Mouse (Mus musculus): Measurements from ENCODE around the gene Tmem91. TPM values are rescaled to one million over a fixed set of nuclear protein-coding genes. Genes with fewer than 3 reads are reported as not detected.

Gene Tmem91
- polyA plus RNA-seq, 1 experiment from 2014 or later: 1.1 TPM

- DNase-seq (ENCODE audit: low spot score) (no peak), ATAC-seq (replicated peaks; ENCODE audit: low FRiP score, low read depth) (no peak)
- peaks cover 32% of the 10 kb centered on the region for H3K36me3 ChIP-seq (ENCODE audit: insufficient read depth, low read length)
- no peak for TF ChIP-seq CTCF (IDR thresholded peaks at IDR 0.05; ENCODE audit: low read depth)
- H3K27ac ChIP-seq: no peak overlapping the region
- H3K4me1 ChIP-seq (replicated peaks; ENCODE audit: insufficient read depth, low read length): peaks cover 19% of the 10 kb centered on the region
- no peaks in the 10 kb centered on the region for H3K9me3 ChIP-seq (replicated peaks; ENCODE audit: low read length)
- WGBS: 17% methylated on average over 12 of the region's 12 CpGs
- 0 out of 2 replicates have a peak overlapping the region, but pooled peaks have one; percentile 35 for H3K9ac ChIP-seq (ENCODE audit: low read depth, low read length)
- H3K4me2 ChIP-seq (ENCODE audit: low read length): 0 out of 2 replicates have a peak overlapping the region, but pooled peaks have one; percentile 3
- H3K27me3 ChIP-seq (ENCODE audit: insufficient read depth, low read length): no peaks in the 10 kb centered on the region
- no peak overlapping the region for H3K4me3 ChIP-seq (replicated peaks; ENCODE audit: low read depth, low read length)
Observed at GRCm38 (mm10) chr7:25709961-25710360, 35.0 kb upstream of the Tmem91 start.

- 0 out of 2 replicates have a peak overlapping the region, but pooled peaks have one; percentile 27 for H3K9ac ChIP-seq (ENCODE audit: low read depth, low read length)
- H3K9me3 ChIP-seq (replicated peaks; ENCODE audit: low read length): no peaks in the 10 kb centered on the region
- H3K4me1 ChIP-seq (replicated peaks; ENCODE audit: insufficient read depth, low read length): peaks cover 22% of the 10 kb centered on the region
- ATAC-seq (replicated peaks; ENCODE audit: low FRiP score, low read depth): peak; percentile 21; the same call in 1 of the 2 replicates
- peak overlapping the region; percentile 74 for H3K27ac ChIP-seq
- no peak for TF ChIP-seq CTCF (IDR thresholded peaks at IDR 0.05; ENCODE audit: low read depth)
- H3K27me3 ChIP-seq (ENCODE audit: insufficient read depth, low read length): no peaks in the 10 kb centered on the region
- H3K36me3 ChIP-seq (ENCODE audit: insufficient read depth, low read length): 0 out of 2 replicates have a peak, but pooled peaks cover 10% of the 10 kb centered on the region
- 22% methylated on average over 15 of the region's 15 CpGs for WGBS
- peak; percentile 66 for DNase-seq (ENCODE audit: low spot score)
- H3K4me2 ChIP-seq (ENCODE audit: low read length): no peak overlapping the region
- H3K4me3 ChIP-seq (replicated peaks; ENCODE audit: low read depth, low read length): no peak overlapping the region
Observed at GRCm38 (mm10) chr7:25707581-25708292, 32.8 kb upstream of the Tmem91 start.

- Histone ChIP-seq H3K4me2 (ENCODE audit: low read length) (no peak overlapping the region), H3K27ac (peak overlapping the region; percentile 74; the same call in 1 of the 2 replicates), H3K9ac (ENCODE audit: low read depth, low read length) (no peak overlapping the region), H3K4me3 (replicated peaks; ENCODE audit: low read depth, low read length) (no peak overlapping the region), H3K36me3 (ENCODE audit: insufficient read depth, low read length) (0 out of 2 replicates have a peak, but pooled peaks cover 6% of the 10 kb centered on the region), H3K9me3 (replicated peaks; ENCODE audit: low read length) (no peaks in the 10 kb centered on the region), H3K27me3 (ENCODE audit: insufficient read depth, low read length) (no peaks in the 10 kb centered on the region), H3K4me1 (replicated peaks; ENCODE audit: insufficient read depth, low read length) (peaks cover 22% of the 10 kb centered on the region)
- no peak for ATAC-seq (replicated peaks; ENCODE audit: low FRiP score, low read depth)
- 47% methylated on average over 7 of the region's 7 CpGs for WGBS
- TF ChIP-seq CTCF (IDR thresholded peaks at IDR 0.05; ENCODE audit: low read depth): no peak
- peak; percentile 47 for DNase-seq (ENCODE audit: low spot score)
Observed at GRCm38 (mm10) chr7:25706578-25707170, 31.7 kb upstream of the Tmem91 start.

- Histone ChIP-seq H3K27me3 (ENCODE audit: insufficient read depth, low read length) (no peaks in the 10 kb centered on the region), H3K4me3 (replicated peaks; ENCODE audit: low read depth, low read length) (no peak overlapping the region), H3K9me3 (replicated peaks; ENCODE audit: low read length) (no peaks in the 10 kb centered on the region), H3K36me3 (ENCODE audit: insufficient read depth, low read length) (0 out of 2 replicates have a peak, but pooled peaks cover 4% of the 10 kb centered on the region), H3K4me1 (replicated peaks; ENCODE audit: insufficient read depth, low read length) (peaks cover 18% of the 10 kb centered on the region), H3K9ac (ENCODE audit: low read depth, low read length) (no peak overlapping the region), H3K27ac (0 out of 2 replicates have a peak overlapping the region, but pooled peaks have one; percentile 25), H3K4me2 (ENCODE audit: low read length) (no peak overlapping the region)
- no peak for TF ChIP-seq CTCF (IDR thresholded peaks at IDR 0.05; ENCODE audit: low read depth)
- ATAC-seq (replicated peaks; ENCODE audit: low FRiP score, low read depth): no peak
- 55% methylated on average over 6 of the region's 6 CpGs for WGBS
- DNase-seq (ENCODE audit: low spot score): peak; percentile 45
Observed at GRCm38 (mm10) chr7:25705801-25706251, 30.9 kb upstream of the Tmem91 start.

GRCm38 (mm10) chr7:25704716-25705364 is 29.9 kb upstream of the Tmem91 start:
- Histone ChIP-seq H3K27me3 (ENCODE audit: insufficient read depth, low read length) (no peaks in the 10 kb centered on the region), H3K9ac (ENCODE audit: low read depth, low read length) (peak overlapping the region; percentile 23; the same call in 1 of the 2 replicates), H3K4me1 (replicated peaks; ENCODE audit: insufficient read depth, low read length) (peaks cover 18% of the 10 kb centered on the region), H3K4me3 (replicated peaks; ENCODE audit: low read depth, low read length) (peak overlapping the region; percentile 9; the same call in 1 of the 2 replicates), H3K27ac (no peak overlapping the region), H3K4me2 (ENCODE audit: low read length) (peak overlapping the region; percentile 48), H3K9me3 (replicated peaks; ENCODE audit: low read length) (no peaks in the 10 kb centered on the region), H3K36me3 (ENCODE audit: insufficient read depth, low read length) (0 out of 2 replicates have a peak, but pooled peaks cover 4% of the 10 kb centered on the region)
- no peak for DNase-seq (ENCODE audit: low spot score)
- 12% methylated on average over 37 of the region's 37 CpGs for WGBS
- no peak; the same call in 1 of the 2 replicates for ATAC-seq (replicated peaks; ENCODE audit: low FRiP score, low read depth)
- TF ChIP-seq CTCF (IDR thresholded peaks at IDR 0.05; ENCODE audit: low read depth): no peak
